Mouse (Mus musculus): Measurements from ENCODE around the gene Tbxa2r.

- no peak for TF ChIP-seq JUND (conservative IDR thresholded peaks at IDR 0.05; ENCODE audit: low read depth, low read length)
- no peak for TF ChIP-seq HCFC1 (IDR thresholded peaks at IDR 0.05; ENCODE audit: low read depth, low read length)
- TF ChIP-seq KAT2A (IDR thresholded peaks at IDR 0.05; ENCODE audit: insufficient replicate concordance, low read length), result no peak
- TF ChIP-seq POLR2A (IDR thresholded peaks at IDR 0.05; ENCODE audit: low read depth, low read length), result peak; percentile 61
- no peak for TF ChIP-seq E2F4 (IDR thresholded peaks at IDR 0.05; ENCODE audit: insufficient replicate concordance, low read depth, low read length)
- TF ChIP-seq CTCF (conservative IDR thresholded peaks at IDR 0.05 in 1 of 2, IDR thresholded peaks at IDR 0.05 in 1 of 2; ENCODE audit: low read depth in 2 of 2, low read length in 2 of 2), result peak in 1 of 2 experiments; percentile 27; a peak in 1 of 4 replicates
- TF ChIP-seq PAX5 (IDR thresholded peaks at IDR 0.05; ENCODE audit: low read length), result no peak
- TF ChIP-seq MEF2A (IDR thresholded peaks at IDR 0.05; ENCODE audit: borderline replicate concordance, low read depth, low read length), result 0 out of 2 replicates have a peak, but pooled peaks have one; percentile 24
- TF ChIP-seq MAZ (IDR thresholded peaks at IDR 0.05; ENCODE audit: low read depth, low read length), result 0 out of 2 replicates have a peak, but pooled peaks have one; percentile 37
- TF ChIP-seq POLR2AphosphoS2 (IDR thresholded peaks at IDR 0.05; ENCODE audit: low read depth, low read length), result no peak
- no peak for TF ChIP-seq EP300 (IDR thresholded peaks at IDR 0.05; ENCODE audit: low read length)
- TF ChIP-seq USF1 (IDR thresholded peaks at IDR 0.05; ENCODE audit: low read depth, low read length), result no peak
These were observed 48.2 kb downstream of the Tbxa2r start for GRCm38 (mm10) chr10:81376561-81377361.
